Mouse (Mus musculus): ENCODE measurements around the gene Swsap1.

- TF ChIP-seq CTCF (IDR thresholded peaks at IDR 0.05; ENCODE audit: extremely low read depth, insufficient read depth, low read length), result no peak
- TF ChIP-seq POLR2A (IDR thresholded peaks at IDR 0.05; ENCODE audit: extremely low read depth, insufficient read depth, low read length), result no peak
Observed at GRCm38 (mm10) chr9:21963417-21963816, 7.9 kb downstream of the Swsap1 start, which contains the start of gene Epor.

Measured in cortical plate, adult 2 months (tissue).